Mouse (Mus musculus) macrophage (primary cell): ENCODE measurements around the gene Pus7l. TPM values are rescaled to one million over a fixed set of nuclear protein-coding genes. Genes with fewer than 3 reads are reported as not detected.
A peak's percentile ranks its signal among the peaks of the same experiment; 100 is the strongest.

ENCODE experiments used
- H3K27ac ChIP-seq: fragments of 350-480 bp; formaldehyde crosslinking; 2 replicates; pipeline ENCODE4 v1.9.0; 2021
- H3K36me3 ChIP-seq: fragments of 350-480 bp; formaldehyde crosslinking; 2 replicates; pipeline ENCODE4 v1.9.0; 2021; ENCODE audit errors: inconsistent target
- H3K4me3 ChIP-seq: fragments of 350-480 bp; formaldehyde crosslinking; 2 replicates; pipeline ENCODE4 v1.9.0; 2021; ENCODE audit errors: inconsistent target
- H3K79me2 ChIP-seq: fragments of 350-480 bp; formaldehyde crosslinking; 2 replicates; pipeline ENCODE4 v1.9.0; 2021; ENCODE audit errors: inconsistent target
- WGBS: methylation state at CpG from one replicate; pipeline ENCODE4 v1.1.7; 2026; ENCODE audit warnings: inconsistent platforms; ENCODE audit not compliant: missing documents; 5-methylcytosine and 5-hydroxymethylcytosine counted together
- polyA plus RNA-seq: library from polyadenylated mRNA; stranded (reverse); fragments of 250-400 nt; gene quantifications from 3 replicates; pipeline ENCODE4 v1.2.4, GENCODE M21; 2018; ENCODE audit warnings: inconsistent platforms

Gene Pus7l
- polyA plus RNA-seq, 1 experiment from 2014 or later = 3.0 TPM

DNA sequence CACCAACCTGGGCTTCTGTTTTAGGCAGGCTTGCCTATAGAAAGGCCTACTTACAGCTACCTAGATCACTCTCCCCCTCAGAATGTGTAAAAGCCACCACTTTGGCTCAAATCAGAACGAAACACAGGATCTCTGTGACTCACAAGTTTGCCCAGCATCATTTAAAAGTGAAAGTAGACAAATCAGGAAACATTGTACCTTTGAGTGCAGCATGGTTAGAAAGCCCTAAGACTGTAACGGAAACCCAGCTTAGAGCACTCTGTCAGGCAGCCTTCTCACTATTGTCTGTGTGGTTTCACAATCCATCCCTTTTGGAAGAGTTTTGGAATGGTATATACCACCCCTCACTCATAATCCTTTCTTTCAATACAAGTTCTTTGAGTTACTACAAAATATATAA, 21.6 kb upstream of the Pus7l start:
- Histone ChIP-seq H3K36me3 (peaks cover 53% of the 10 kb centered on the region), H3K79me2 (no peaks in the 10 kb centered on the region), H3K27ac (no peak overlapping the region), H3K4me3 (no peak overlapping the region)
- 49% methylated on average over 2 of the region's 2 CpGs for WGBS

DNA sequence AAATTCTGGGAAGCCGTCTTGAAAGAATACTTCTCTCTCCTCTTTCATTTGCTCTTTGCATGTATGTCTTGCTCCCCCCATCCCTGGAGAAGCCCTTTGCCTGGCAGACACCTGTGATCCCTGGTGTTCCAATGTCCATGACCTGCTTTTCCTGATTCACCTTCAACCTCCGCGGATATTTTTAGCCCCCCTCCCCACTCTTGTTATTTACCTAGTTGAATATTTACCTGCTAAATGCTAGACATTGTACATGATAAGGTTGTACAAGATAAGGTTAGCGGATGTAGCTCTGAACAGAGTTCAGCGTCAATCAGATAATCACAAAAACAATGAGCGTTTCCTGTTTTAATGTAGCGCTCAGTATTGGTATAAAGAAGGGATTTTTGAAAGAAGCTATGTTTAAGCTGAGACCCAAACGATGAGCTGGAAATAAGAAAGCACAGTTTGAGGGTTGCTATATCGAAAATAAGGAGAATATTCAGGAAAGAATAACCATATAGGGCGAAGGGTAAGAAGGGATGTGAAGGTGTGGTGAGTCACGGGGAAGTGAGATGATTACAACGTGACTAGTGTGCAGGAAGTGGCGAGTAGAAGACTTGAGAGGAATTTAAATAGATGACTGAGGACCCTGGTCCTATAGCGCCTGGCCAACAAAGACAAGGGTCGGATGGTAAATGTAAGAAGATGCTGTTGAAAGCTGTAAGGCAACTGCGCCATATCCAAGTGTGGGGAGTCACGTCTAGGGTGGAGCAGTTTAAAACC, 15.7 kb upstream of the Pus7l start:
- H3K79me2 ChIP-seq = no peaks in the 10 kb centered on the region
- H3K27ac ChIP-seq = no peak overlapping the region
- peaks cover 73% of the 10 kb centered on the region for H3K36me3 ChIP-seq
- WGBS = 85% methylated on average over 17 of the region's 17 CpGs
- H3K4me3 ChIP-seq = no peak overlapping the region

DNA sequence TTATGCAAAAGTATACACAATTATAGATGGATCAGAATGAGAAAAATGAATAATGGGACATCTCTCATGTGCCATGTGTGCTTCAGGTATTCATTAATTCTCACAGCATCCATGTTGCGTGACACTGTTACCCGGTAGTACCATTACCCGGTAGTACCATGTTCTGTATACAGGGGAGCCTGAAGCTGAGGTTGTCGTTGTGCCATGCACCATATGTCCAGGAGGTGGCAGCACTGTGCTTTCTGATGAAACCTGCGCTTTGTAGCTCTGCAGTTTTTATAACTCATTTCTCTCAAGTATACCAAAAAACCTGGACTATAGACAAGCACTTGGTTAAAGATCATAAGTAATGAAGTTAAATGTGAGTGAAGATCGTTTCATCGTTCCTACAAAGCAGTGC, 14.1 kb upstream of the Pus7l start:
- 19% methylated on average over 6 of the region's 7 CpGs for WGBS
- H3K36me3 ChIP-seq = peaks cover 75% of the 10 kb centered on the region
- no peak overlapping the region for H3K4me3 ChIP-seq
- H3K79me2 ChIP-seq = no peaks in the 10 kb centered on the region
- H3K27ac ChIP-seq = no peak overlapping the region

DNA sequence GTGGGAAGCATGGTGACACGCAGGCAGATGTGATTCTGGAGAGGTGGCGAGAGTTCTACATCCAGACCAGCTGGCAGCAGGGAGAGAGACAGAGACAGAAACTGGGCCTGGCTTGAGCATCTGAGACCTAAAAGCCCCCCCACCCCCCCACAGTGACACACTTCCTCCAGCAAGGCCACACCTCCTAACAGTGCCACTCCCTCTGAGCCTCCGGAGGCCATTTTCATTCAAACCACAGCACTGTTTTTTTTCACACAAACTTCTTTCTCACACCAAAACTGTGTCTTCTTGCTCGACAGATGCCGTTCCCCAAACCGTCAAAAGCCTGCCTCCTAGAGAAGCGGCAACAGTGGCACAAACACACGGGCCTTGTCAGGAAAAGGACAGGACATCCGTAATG, 10.2 kb upstream of the Pus7l start:
- no peak overlapping the region for H3K27ac ChIP-seq
- H3K36me3 ChIP-seq = peaks cover 79% of the 10 kb centered on the region
- H3K4me3 ChIP-seq = no peak overlapping the region
- no peaks in the 10 kb centered on the region for H3K79me2 ChIP-seq
- 95% methylated on average over 8 of the region's 9 CpGs for WGBS

DNA sequence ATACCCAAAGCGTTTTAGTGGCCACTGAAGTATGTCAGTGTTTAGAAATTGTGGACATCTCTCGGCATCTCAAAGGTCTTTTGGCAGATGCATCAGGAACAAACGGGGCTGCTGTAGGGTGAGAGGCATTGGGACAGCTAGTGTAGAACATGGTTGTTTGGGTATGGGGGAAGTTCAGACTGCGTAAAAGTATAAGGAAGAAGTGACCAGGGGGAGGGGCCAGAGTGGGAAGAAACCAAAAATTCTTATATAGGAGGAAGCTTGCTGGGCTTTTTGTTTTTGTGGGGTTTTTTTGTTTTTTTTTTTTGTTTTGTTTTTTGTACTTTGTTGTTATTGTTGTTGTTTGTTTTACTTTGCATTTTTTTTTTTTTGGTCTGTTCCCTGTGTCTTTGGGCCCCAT, 1.5 kb upstream of the Pus7l start:
- WGBS = 42% methylated on average over 4 of the region's 4 CpGs
- H3K36me3 ChIP-seq = peaks cover 29% of the 10 kb centered on the region
- peaks cover 31% of the 10 kb centered on the region for H3K79me2 ChIP-seq
- peak overlapping the region; percentile 76 for H3K27ac ChIP-seq
- H3K4me3 ChIP-seq = peak overlapping the region; percentile 74; the same call in 1 of the 2 replicates

DNA sequence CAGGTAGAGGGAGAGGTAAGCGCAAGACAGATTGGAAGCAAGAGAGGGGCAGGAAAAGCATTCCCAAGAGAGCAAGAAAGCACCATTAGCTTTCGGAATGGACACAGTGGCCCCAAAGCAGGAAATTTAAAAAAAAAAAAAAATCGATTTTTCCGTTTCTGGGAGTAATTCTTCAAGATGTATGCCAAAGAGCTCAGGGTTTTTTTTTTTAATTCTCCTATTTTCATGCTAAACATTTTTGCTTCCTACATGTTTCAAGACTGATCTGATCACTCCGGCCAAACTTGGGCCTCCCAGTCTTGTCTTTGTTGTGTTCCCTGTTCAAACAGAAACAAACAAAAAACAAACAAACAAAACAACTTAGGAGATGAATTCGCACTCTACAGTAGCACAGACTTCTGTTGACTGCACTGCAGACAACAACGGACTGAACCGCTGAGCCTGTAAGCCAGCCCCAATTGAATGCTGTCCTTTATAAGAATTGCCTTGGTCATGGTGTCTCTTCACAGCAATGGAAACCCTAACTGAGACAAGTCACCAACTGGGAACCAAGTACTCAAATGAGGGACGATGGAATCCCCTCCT, 797 bp upstream of the Pus7l start:
- Histone ChIP-seq H3K27ac (peak overlapping the region; percentile 76), H3K36me3 (peaks cover 22% of the 10 kb centered on the region), H3K4me3 (peak overlapping the region; percentile 74), H3K79me2 (peaks cover 31% of the 10 kb centered on the region)
- 31% methylated on average over 9 of the region's 9 CpGs for WGBS

DNA sequence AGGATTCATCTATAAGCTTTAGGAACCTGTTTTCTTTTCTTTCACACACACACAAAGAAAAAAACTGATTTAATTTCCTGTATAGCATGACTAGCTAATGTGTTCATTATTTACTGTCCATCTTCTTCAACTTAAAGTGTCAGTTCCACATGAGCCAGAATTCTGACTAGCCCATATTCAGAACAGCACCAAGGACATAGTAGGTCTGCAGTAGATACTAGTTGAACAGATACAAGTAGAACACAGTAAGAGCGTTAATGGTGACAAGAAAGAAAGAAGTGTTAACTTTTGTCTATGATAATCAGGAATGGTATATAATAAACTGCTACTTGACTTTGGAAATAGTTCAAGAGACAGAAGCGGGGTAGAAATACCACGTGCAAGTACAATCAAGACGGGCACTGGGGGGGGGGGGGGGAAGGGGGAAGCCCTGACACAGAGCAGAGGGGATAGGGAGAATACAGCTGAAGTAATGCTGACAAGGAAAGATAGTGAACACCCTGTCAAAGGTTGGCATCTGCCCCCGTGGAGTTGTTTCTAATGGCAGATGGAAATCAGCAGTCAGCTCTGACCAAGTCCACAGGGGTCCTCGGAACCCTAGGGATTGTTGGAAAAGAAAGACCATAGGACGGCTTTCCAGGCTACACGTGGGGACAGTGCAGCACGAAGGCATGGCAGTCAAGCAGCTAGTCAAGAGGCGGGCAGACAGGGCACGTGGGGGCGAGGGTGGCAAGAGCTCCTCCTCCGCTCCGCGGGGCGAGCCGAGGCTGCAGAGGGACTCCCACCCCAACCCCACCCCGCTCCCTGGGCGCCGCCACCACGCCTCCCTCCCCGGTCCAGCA, 559 bp downstream of the Pus7l start:
- H3K27ac ChIP-seq = peak overlapping the region; percentile 76

DNA sequence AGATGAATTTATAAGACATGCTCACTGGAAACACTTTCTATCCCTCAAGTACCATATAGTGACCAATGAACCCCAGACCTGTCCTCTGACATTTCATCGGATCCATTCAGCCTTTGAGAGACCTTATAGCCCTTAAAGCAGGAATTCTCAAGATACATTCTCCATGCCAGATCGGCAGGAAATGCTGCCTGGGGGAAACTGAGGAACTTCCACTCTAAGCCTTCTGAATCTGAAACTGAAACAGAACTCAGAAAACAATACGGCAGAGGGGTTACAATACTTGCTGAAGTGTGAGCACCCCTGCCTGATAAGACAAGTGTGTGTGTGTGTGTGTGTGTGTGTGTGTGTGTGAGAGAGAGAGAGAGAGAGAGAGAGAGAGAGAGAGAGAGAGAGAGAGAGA, 4.1 kb downstream of the Pus7l start:
- no peaks in the 10 kb centered on the region for H3K36me3 ChIP-seq
- no peak overlapping the region for H3K27ac ChIP-seq
- no peak overlapping the region for H3K4me3 ChIP-seq
- H3K79me2 ChIP-seq = peaks cover 2% of the 10 kb centered on the region; the same call in 1 of the 2 replicates
- 79% methylated on average over 3 of the region's 3 CpGs for WGBS

More for the DNA sequence above, 559 bp downstream of the Pus7l start:
- peaks cover 9% of the 10 kb centered on the region; the same call in 1 of the 2 replicates for H3K36me3 ChIP-seq
- peaks cover 31% of the 10 kb centered on the region for H3K79me2 ChIP-seq
- H3K4me3 ChIP-seq = peak overlapping the region; percentile 74
- 3% methylated on average over 18 of the region's 22 CpGs for WGBS

DNA sequence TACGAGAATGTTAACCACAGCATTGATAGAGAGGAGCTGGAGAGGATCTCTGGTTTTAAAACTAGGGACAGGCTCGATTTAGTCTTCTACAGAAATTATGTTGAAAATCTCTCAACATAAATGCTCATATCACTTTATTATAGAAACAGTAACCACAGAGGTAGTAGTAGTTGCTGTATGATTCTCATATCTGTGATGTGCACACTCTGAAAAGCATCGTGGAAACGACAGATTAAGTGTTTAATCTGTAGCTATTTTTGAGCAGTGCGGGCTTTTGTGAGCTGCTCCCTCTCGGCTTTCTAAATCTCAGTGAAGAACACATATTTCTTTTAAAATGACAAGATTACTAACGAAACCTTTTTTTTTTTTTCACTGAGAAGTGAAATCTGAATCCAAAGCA, 7.8 kb downstream of the Pus7l start:
- H3K27ac ChIP-seq = no peak overlapping the region
- no peaks in the 10 kb centered on the region for H3K36me3 ChIP-seq
- no peaks in the 10 kb centered on the region for H3K79me2 ChIP-seq
- H3K4me3 ChIP-seq = no peak overlapping the region
- WGBS = 95% methylated on average over 7 of the region's 7 CpGs

DNA sequence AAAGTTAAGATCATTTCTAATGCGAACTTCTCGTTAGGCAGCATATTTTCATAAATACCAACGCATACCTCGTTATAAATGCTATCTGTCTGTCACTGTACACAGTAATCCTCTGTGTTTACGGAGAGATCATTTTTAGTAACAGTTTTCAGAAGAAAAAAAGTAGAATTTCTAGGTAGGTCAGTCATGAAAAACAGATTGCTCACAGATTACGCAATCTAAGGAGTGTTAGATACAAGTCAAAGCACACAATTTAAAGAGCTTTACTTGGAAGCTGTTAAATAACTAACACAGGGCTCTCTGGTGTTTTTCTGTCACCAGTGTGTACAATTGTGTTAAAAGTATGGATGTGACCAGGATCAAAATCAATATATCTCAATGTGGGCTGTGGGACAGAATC, 10.4 kb downstream of the Pus7l start:
- Histone ChIP-seq H3K79me2 (no peaks in the 10 kb centered on the region), H3K4me3 (no peak overlapping the region), H3K36me3 (no peaks in the 10 kb centered on the region), H3K27ac (no peak overlapping the region)
- 89% methylated on average over 6 of the region's 6 CpGs for WGBS

DNA sequence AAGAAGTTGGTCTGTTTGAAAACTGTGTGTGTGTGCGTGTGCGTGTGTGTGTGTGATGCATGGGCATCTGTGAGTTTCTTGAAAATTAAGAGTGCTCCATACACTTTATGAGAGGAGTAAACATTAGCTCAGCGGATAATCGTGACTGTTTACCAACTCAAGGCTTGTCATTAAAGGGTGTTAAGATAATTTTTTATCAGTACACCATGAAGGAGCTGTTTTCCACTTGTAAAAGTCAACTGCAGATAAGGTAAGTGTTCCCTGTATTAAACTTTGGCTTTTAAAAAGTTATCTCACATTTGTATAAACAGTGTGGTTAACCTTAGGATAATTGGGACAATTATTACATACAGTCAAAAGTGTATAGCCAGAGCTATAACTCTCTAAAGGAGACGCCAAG, 11.0 kb downstream of the Pus7l start:
- H3K27ac ChIP-seq = no peak overlapping the region
- no peaks in the 10 kb centered on the region for H3K36me3 ChIP-seq
- no peaks in the 10 kb centered on the region for H3K79me2 ChIP-seq
- no peak overlapping the region for H3K4me3 ChIP-seq
- 98% methylated on average over 5 of the region's 5 CpGs for WGBS

DNA sequence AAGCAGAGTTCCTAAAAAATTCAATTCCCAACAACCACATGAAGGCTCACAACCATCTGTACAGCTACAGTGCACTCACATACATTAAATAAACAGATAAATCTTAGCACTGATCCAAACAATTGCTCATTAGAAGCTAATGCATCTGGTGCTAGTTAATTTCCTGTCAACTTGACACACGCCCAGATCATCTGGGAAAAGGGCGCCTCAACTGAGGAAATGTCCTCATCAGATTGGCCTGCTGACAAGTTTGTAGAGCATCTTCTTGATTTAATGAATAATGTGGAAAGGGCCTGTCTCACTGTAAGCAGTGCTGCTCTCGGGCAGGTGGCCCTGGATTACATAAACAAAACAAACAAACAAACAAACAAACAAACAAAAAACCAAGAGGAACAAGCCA, 12.8 kb downstream of the Pus7l start:
- no peaks in the 10 kb centered on the region for H3K36me3 ChIP-seq
- H3K27ac ChIP-seq = no peak overlapping the region
- no peaks in the 10 kb centered on the region for H3K79me2 ChIP-seq
- 92% methylated on average over 3 of the region's 3 CpGs for WGBS
- H3K4me3 ChIP-seq = no peak overlapping the region

DNA sequence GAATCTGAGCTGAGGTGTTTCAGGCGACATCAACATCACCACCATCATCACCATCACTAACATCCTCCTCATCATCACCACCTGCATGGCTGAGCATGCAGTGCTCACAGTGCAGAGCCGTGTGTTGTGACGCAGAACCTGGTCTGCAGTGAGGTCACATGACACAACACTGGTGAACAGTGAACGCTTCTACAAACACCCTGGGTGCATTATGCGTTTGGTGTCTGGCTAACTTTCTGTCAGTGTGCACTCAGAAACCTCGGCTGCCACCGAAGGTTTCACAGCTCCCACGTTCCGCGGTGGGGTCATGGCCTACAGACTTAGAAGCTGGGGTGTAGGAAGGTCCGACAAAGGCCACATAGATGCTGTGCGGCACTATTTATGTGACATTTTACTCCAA, 18.4 kb downstream of the Pus7l start:
- Histone ChIP-seq H3K27ac (no peak overlapping the region), H3K4me3 (no peak overlapping the region), H3K79me2 (no peaks in the 10 kb centered on the region), H3K36me3 (no peaks in the 10 kb centered on the region)
- 93% methylated on average over 12 of the region's 12 CpGs for WGBS

DNA sequence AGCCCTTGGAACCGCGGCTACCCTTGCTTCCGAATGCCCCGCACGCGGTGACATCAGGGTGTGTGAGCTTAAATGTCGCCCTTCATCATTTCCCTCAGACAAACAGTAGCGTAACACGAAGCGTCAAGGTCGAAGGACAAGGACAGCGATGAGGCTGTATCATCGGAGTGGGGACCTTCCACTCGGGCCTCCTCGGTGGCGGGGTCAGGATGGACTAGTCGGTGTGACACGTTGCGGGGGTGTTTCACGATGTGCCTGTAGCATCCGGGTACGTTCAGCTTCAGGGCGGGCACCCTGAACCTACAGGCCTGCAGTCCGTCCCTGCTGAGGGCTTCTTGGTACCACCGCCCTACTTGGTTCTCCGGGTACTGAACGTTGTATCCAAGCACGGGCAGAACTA, 20.1 kb downstream of the Pus7l start:
- WGBS = 93% methylated on average over 26 of the region's 28 CpGs
- Histone ChIP-seq H3K4me3 (no peak overlapping the region), H3K36me3 (no peaks in the 10 kb centered on the region), H3K79me2 (no peaks in the 10 kb centered on the region), H3K27ac (no peak overlapping the region)

DNA sequence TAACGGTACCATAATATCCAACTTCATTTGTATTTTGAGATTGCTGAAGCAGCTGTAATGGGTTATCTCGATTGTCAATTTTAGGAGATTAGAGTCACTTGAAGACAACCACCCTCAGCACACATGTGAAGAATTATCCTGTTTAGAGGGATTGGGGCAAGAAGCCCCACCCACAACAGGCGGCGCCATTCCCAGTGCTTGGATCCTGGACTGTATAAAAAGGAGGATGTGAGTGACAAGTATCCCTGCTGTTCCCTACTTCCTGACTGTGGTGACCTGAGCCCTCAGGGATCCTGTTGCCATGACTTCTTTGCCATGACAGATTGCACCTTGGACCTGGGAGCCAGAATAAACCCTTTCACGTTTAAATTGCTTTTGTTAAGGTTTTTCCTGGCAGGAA, 22.4 kb downstream of the Pus7l start:
- 80% methylated on average over 5 of the region's 5 CpGs for WGBS
- Histone ChIP-seq H3K4me3 (no peak overlapping the region), H3K79me2 (no peaks in the 10 kb centered on the region), H3K36me3 (no peaks in the 10 kb centered on the region), H3K27ac (no peak overlapping the region)
